Mouse (Mus musculus): ENCODE data around the gene Skp2.

DNA sequence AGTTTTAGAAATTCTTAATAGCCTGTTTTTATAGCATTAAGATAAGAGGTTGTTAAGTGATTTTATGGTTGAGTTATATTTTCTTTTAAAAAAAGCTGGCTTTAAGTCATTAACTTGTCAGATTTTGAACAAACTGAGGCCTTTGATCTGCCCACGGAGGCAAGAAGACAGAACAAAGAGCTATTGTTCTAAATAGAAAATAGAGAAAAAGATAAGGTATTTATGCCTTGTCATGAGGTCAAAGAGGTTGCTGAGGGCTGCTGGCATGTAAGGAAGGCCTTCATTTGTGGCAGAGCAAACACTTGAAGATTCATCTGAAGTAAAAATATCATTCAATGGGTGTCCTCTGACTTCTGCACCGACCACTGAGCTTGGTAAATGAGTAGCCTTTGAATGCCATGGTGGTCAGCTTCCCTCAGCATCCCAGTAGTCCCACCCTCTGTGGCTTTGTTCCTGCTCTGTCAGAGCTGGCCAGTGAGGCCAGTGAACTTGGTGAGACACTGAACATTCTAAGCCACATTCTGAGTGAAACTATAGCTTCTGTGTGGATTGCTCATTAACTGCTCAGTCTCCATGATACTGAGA is 66.0 kb downstream of the Skp2 start:
- TF ChIP-seq CTCF (IDR thresholded peaks at IDR 0.05; ENCODE audit: extremely low read depth, insufficient read depth, low read length) (no peak), POLR2A (IDR thresholded peaks at IDR 0.05; ENCODE audit: extremely low read depth, insufficient read depth, low read length) (no peak)
